Mouse (Mus musculus): ENCODE data around the gene Maml3.

GRCm38 (mm10) chr3:51939864-51940263 lies 165.0 kb downstream of the Maml3 start:
- TF ChIP-seq CTCF (IDR thresholded peaks at IDR 0.05) = no peak
- TF ChIP-seq EP300 (IDR thresholded peaks at IDR 0.05) = no peak

Data from lung, postnatal 0 days (tissue).